Mouse (Mus musculus): ENCODE results near the gene Fgd2. TPM values are rescaled to one million over a fixed set of nuclear protein-coding genes. Genes with fewer than 3 reads are reported as not detected.

Gene Fgd2
- polyA plus RNA-seq, 1 experiment from 2014 or later = 21.7 TPM

DNA sequence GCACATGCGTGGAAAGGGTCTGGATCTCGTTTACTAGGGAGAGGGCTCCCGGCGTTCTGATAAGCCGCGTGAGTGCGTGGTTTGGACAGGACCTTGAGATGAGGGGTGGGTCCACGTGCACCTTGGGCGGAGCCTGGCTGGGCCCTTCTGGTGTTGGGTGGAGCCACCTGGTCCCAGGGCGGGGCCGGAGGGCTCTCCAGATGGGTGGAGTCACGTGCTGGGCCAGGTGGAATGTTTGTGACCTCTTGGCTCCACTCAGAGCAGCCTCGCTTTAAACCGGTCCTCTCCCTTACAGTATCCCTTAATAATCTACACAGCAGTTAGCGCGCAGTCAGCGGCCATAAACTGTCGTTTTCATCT, 38.1 kb upstream of the Fgd2 start:
- H3K9me3 ChIP-seq = no peaks in the 10 kb centered on the region
- H3K36me3 ChIP-seq = no peaks in the 10 kb centered on the region
- peak overlapping the region; percentile 48 for H3K4me2 ChIP-seq
- H3K4me3 ChIP-seq = peak overlapping the region; percentile 14; the same call in 1 of the 2 replicates
- peaks cover 46% of the 10 kb centered on the region for H3K27me3 ChIP-seq
- no peak overlapping the region for H3K27ac ChIP-seq
- H3K4me1 ChIP-seq = peaks cover 15% of the 10 kb centered on the region
- WGBS = 24% methylated on average over 18 of the region's 18 CpGs
- ATAC-seq (ENCODE audit: borderline replicate concordance, extremely low read depth, low FRiP score, low TSS enrichment) = peak; percentile 72
- H3K9ac ChIP-seq = no peak overlapping the region

DNA sequence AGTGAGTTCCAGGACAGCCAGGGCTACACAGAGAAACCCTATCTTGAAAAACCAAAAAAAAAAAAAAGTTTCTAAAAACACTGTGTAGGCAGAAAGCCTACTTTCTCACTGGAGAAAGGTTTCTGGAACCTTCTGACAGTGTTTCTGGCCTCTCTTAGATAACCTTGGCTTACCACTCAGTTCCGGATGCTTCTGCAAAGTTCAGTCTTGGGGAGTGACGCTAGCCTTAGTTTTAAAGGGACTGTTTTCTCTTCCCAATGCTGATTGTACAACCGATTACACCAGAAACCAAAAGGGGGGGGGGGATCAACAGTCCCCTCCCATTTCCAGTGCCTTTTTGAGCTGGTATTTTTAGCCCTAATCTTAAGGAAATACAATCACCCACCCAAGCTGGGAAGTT, 37.1 kb upstream of the Fgd2 start:
- WGBS = 87% methylated on average over 3 of the region's 3 CpGs
- Histone ChIP-seq H3K4me3 (no peak overlapping the region), H3K9me3 (no peaks in the 10 kb centered on the region), H3K9ac (no peak overlapping the region), H3K27ac (no peak overlapping the region), H3K4me2 (no peak overlapping the region), H3K27me3 (peaks cover 47% of the 10 kb centered on the region), H3K4me1 (peaks cover 15% of the 10 kb centered on the region), H3K36me3 (no peaks in the 10 kb centered on the region)
- no peak for ATAC-seq (ENCODE audit: borderline replicate concordance, extremely low read depth, low FRiP score, low TSS enrichment)

DNA sequence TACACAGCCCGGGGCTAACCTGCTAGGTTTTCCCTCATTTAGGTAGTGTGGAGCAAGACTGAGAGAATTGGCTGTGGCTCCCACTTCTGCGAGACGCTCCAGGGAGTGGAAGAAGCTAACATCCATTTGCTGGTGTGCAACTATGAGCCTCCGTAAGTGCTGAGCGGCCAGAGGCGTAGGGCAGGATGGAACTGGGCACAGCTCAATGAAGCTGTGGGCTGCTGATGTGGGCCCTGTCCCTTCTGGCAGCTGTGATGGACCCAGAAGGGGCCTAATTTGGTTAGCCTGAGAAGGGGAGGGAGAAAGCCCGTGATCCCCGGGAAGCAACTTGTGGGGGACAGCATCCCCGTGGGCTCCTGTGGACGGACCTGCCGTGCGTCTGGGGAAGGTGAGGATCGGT, 34.9 kb upstream of the Fgd2 start:
- H3K27me3 ChIP-seq = peaks cover 39% of the 10 kb centered on the region
- peaks cover 11% of the 10 kb centered on the region for H3K4me1 ChIP-seq
- no peak overlapping the region for H3K9ac ChIP-seq
- 72% methylated on average over 13 of the region's 13 CpGs for WGBS
- H3K4me3 ChIP-seq = no peak overlapping the region
- no peak for ATAC-seq (ENCODE audit: borderline replicate concordance, extremely low read depth, low FRiP score, low TSS enrichment)
- no peaks in the 10 kb centered on the region for H3K9me3 ChIP-seq
- 0 out of 2 replicates have a peak, but pooled peaks cover 4% of the 10 kb centered on the region for H3K36me3 ChIP-seq
- H3K27ac ChIP-seq = no peak overlapping the region
- no peak overlapping the region for H3K4me2 ChIP-seq

DNA sequence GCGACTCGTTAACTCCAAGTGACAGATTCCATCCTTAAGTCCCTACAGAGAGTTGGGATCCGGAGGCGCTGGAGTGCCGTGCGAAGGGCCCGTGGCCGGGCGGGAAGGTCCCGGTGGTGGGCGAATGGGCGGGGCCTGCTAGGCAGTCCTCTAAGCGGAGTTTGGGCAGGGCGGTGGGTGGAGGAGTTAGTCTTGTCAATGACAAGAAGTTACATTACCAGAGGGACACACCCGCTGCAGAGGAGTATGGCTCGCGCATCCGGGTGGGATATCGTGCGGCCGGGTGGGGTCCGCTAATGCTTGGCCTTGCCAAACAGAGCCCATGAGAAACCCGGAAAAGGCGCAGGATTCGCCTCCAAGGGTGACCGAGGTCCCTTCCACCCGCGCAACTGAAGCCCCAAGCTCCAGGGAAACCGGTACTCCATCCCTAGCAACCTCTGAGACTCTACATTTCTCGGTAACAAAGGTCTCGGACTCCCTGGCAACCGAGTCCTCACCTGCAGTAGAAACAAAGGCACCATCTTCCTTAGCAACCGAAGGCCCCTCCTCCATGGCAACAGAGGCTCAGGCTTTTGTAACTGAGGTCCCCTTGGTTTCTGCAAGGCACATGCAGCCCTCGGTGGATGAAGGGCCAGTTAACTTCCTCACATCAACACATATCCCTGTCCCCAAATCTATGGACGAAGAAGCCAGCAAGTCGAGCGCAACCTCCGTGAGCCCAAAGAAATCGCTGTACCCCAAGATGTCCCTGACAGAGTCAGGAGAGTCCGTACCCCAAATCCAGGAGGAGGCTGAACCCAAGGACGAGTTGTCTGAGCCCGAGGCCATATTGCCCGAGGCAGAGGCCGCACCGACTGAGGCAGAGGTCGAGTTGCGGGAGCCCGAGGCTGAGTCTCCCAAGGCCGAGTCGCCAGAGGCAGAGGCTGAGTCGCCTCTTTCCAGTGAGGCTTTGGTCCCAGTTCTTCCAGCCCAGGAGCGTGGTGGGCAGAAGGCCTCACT, 33.9 kb upstream of the Fgd2 start:
- Histone ChIP-seq H3K36me3 (peaks cover 11% of the 10 kb centered on the region), H3K9me3 (no peaks in the 10 kb centered on the region), H3K9ac (0 out of 2 replicates have a peak overlapping the region, but pooled peaks have one; percentile 5), H3K27me3 (peaks cover 29% of the 10 kb centered on the region), H3K4me1 (peaks cover 11% of the 10 kb centered on the region), H3K4me3 (peak overlapping the region; percentile 21), H3K27ac (no peak overlapping the region), H3K4me2 (peak overlapping the region; percentile 58)
- 23% methylated on average over 52 of the region's 52 CpGs for WGBS
- ATAC-seq (ENCODE audit: borderline replicate concordance, extremely low read depth, low FRiP score, low TSS enrichment) = no peak

DNA sequence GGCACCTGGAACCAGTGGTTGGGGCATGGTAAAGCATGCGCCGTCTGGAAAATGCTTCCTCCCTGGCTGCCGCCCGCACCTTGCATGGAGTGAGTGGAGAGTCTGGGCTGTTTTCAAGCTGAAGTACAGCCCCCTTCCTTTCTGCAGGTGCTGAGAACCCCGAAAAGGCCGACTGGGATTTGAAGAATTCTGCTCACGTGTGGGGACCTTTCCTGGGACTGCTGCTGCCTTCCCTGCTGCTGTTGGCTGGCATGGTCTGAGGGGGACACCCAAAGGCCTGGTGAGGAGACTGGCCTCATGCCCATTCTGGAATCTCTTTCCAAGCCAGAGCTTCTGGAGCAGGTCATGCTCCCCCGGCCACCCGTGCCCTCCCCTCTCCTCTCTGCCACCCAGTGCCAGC, 33.0 kb upstream of the Fgd2 start:
- Histone ChIP-seq H3K4me2 (no peak overlapping the region), H3K9ac (no peak overlapping the region), H3K27ac (no peak overlapping the region), H3K27me3 (peaks cover 20% of the 10 kb centered on the region), H3K9me3 (no peaks in the 10 kb centered on the region), H3K36me3 (peaks cover 20% of the 10 kb centered on the region), H3K4me1 (peaks cover 11% of the 10 kb centered on the region), H3K4me3 (no peak overlapping the region)
- 75% methylated on average over 9 of the region's 9 CpGs for WGBS
- ATAC-seq (ENCODE audit: borderline replicate concordance, extremely low read depth, low FRiP score, low TSS enrichment) = no peak

DNA sequence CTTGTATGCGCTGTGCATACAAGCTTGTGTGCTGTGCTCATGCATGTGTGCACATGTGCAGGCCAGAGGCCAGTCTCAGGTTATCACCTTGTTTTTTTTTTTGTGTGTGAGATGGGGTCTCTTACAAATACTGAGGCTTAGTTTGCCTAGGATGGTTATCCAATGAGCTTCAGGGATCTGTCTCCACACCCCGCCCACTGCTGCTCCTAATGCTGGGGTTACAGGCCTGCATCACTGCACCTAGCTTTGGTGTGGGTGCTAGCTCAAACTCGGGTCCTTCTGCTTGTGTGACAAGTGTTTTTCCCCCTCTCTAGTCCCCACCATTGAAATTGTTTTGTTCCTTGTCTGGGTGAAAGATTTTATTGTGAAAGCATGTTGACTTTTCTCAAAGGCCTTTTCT, 30.5 kb upstream of the Fgd2 start:
- Histone ChIP-seq H3K27me3 (peaks cover 17% of the 10 kb centered on the region), H3K4me2 (no peak overlapping the region), H3K27ac (no peak overlapping the region), H3K9me3 (no peaks in the 10 kb centered on the region), H3K4me1 (peaks cover 11% of the 10 kb centered on the region), H3K36me3 (peaks cover 39% of the 10 kb centered on the region), H3K4me3 (no peak overlapping the region), H3K9ac (no peak overlapping the region)
- 78% methylated on average over 3 of the region's 3 CpGs for WGBS
- ATAC-seq (ENCODE audit: borderline replicate concordance, extremely low read depth, low FRiP score, low TSS enrichment) = no peak

DNA sequence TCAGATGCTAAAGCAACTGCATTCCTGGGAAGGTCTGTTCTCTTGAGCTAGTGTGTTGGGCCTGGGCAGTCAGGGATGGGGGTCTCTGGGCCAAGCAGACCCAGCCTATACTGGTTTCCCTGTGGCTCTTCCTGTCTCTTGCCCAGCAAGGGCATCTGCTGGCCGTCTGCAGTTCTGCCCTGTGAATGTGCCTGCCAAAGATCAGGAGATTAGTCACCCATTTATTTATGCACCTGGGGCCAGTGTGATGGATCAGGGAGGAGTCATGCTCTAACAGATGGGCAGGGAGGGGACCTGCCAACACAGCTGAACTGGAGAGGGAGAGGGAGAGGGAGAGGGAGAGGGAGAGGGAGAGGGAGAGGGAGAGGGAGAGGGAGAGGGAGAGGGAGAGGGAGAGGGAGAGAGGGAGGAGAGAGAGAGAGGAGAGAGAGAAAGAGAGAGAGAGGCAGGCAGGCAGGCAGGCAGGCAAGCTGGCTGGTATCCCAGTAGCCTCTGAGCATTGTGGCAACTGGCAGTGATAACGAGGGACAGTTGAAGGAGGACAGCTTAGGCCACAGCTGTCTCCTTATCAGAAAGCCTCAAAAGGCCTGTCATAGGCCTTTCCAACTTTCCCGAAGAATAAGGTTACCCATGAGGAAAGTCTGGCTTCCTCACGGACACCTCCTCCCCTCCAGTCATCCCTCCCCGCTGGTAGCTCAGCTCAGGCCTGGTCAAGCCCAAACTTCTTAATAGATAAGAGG, 29.9 kb upstream of the Fgd2 start:
- Histone ChIP-seq H3K27ac (no peak overlapping the region), H3K9ac (no peak overlapping the region), H3K27me3 (peaks cover 14% of the 10 kb centered on the region), H3K36me3 (peaks cover 45% of the 10 kb centered on the region), H3K4me3 (no peak overlapping the region), H3K4me2 (no peak overlapping the region), H3K4me1 (peaks cover 11% of the 10 kb centered on the region), H3K9me3 (no peaks in the 10 kb centered on the region)
- ATAC-seq (ENCODE audit: borderline replicate concordance, extremely low read depth, low FRiP score, low TSS enrichment) = no peak
- 34% methylated on average over 5 of the region's 5 CpGs for WGBS

DNA sequence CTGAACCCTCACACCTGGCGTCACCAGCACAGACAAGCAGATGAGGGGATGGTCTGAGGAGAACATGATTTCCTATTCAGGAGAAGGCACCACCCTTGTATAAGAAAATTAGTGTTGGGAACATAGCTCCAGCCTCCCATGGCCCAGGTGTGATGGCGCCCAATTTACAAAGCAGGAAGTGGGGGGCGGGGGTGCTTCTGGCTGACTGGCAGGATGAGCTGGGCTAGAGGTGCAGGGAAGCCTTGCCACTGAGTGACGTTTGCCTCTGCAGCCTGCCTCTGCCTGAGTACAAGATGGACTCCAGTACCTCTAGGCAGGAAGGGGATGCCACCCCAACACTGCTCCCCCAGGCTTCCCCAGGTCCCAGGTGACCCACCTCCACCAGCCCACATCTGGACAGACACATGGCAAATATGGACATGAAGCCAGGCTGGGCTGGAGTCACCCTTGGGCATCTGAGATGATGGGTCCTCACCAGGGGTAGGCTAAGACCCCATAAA, 28.5 kb upstream of the Fgd2 start:
- WGBS = 77% methylated on average over 4 of the region's 4 CpGs
- H3K4me3 ChIP-seq = no peak overlapping the region
- peaks cover 59% of the 10 kb centered on the region for H3K36me3 ChIP-seq
- H3K27ac ChIP-seq = no peak overlapping the region
- no peak overlapping the region for H3K9ac ChIP-seq
- no peaks in the 10 kb centered on the region for H3K9me3 ChIP-seq
- ATAC-seq (ENCODE audit: borderline replicate concordance, extremely low read depth, low FRiP score, low TSS enrichment) = no peak; the same call in 1 of the 2 replicates
- H3K4me2 ChIP-seq = no peak overlapping the region
- H3K4me1 ChIP-seq = 0 out of 2 replicates have a peak, but pooled peaks cover 1% of the 10 kb centered on the region
- peaks cover 4% of the 10 kb centered on the region for H3K27me3 ChIP-seq

DNA sequence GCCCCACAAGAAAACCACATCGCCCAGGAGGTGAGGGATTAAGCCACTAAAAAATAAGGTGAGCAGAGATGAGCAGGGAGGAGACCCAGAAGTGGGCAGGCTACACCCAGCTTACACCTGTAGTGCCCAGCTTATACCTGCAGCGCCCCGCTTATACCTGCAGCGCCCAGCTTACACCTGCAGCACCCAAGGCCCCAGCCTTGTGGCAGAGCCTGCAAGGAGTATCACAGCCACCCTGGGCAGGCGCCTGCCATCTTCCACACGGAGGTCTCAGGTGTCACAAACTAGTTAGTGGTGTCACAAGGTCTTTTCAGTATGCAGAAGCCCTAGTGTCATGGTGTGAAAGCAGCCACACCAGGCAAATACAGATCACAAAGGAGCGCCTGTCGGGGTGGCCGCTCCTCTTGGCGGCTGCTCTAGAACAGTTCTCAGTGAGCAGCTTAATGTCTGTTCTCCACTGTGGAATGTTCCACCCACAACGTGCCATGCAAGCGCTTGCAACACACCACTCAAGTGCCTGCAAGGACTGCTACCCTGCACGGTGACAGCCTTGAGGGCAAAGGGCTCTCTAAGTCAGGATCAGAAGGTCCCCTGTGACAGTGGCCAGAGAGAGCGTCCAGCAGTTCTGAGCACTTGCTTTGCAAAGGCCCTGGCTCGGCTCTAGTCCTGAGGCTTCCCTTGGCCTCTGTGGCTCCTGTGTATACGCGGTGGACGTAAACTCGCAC, 24.3 kb upstream of the Fgd2 start:
- H3K27me3 ChIP-seq = no peaks in the 10 kb centered on the region
- H3K27ac ChIP-seq = no peak overlapping the region
- peaks cover 87% of the 10 kb centered on the region for H3K36me3 ChIP-seq
- 90% methylated on average over 19 of the region's 19 CpGs for WGBS
- H3K4me2 ChIP-seq = no peak overlapping the region
- peaks cover 26% of the 10 kb centered on the region for H3K4me1 ChIP-seq
- no peak for ATAC-seq (ENCODE audit: borderline replicate concordance, extremely low read depth, low FRiP score, low TSS enrichment)
- no peak overlapping the region for H3K4me3 ChIP-seq
- no peak overlapping the region for H3K9ac ChIP-seq
- no peaks in the 10 kb centered on the region for H3K9me3 ChIP-seq

DNA sequence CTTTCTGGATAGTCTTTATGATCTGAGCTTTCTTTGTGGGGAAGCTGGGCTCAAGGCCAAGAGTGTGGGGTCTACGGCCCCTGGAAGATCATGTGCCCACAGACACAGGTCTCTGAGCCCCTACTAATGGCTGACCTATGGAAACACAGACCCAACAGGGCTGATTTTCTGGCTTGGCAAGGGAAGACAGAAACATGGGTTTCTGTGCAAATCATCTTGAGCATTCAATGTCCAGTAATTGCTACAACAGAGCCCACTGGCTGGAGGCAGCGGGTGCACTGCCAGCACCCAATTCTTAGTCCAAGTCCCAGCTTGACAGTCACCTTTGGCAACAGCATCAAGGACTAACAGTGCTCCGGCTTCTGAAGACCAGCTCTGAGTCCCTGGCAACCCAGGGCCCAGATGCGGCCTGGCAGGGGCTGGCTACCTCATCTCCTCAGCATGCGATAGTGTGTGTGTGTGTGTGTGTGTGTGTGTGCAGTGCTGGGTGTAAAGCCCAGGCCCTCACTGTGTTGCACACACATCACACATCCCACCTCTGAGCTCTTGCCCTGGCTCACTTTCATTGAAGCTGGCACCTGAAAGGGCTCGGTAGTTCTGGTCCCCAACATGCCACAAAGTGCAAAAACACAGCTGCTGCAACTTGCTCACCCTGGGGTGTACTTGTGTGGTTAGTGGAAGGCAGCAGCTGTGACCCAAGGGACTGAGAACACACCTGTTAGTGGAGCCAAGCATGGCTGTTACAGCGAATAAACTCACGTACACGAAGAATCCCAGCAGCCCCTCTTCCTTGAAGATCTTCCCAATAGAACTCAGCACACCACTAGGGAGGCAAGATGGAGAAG, 22.5 kb upstream of the Fgd2 start:
- Histone ChIP-seq H3K4me3 (no peak overlapping the region), H3K27me3 (no peaks in the 10 kb centered on the region), H3K4me1 (peaks cover 44% of the 10 kb centered on the region), H3K4me2 (no peak overlapping the region), H3K9ac (no peak overlapping the region), H3K36me3 (peaks cover 78% of the 10 kb centered on the region), H3K9me3 (no peaks in the 10 kb centered on the region), H3K27ac (peak overlapping the region; percentile 72; the same call in 1 of the 2 replicates)
- 87% methylated on average over 9 of the region's 9 CpGs for WGBS
- ATAC-seq (ENCODE audit: borderline replicate concordance, extremely low read depth, low FRiP score, low TSS enrichment) = no peak
